Mouse (Mus musculus): Measurements from ENCODE around the gene Rho. TPM values are rescaled to one million over a fixed set of nuclear protein-coding genes. Genes with fewer than 3 reads are reported as not detected.
A peak's percentile ranks its signal among the peaks of the same experiment; 100 is the strongest.

Gene Rho
- 0.86 and 1.6 TPM in 2 replicates for polyA plus RNA-seq (2012; rRNA removed)

DNA sequence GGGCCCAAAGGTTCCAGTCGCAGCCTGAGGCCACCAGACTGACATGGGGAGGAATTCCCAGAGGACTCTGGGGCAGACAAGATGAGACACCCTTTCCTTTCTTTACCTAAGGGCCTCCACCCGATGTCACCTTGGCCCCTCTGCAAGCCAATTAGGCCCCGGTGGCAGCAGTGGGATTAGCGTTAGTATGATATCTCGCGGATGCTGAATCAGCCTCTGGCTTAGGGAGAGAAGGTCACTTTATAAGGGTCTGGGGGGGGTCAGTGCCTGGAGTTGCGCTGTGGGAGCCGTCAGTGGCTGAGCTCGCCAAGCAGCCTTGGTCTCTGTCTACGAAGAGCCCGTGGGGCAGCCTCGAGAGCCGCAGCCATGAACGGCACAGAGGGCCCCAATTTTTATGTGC lies at the start of gene Rho:
Gene Rho (plus strand): TSS at position 110 of the 400 bp plus-strand sequence.
- no peak for DNase-seq (ENCODE audit: extremely low spot score in 1 of 2, low spot score in 1 of 2)

DNA sequence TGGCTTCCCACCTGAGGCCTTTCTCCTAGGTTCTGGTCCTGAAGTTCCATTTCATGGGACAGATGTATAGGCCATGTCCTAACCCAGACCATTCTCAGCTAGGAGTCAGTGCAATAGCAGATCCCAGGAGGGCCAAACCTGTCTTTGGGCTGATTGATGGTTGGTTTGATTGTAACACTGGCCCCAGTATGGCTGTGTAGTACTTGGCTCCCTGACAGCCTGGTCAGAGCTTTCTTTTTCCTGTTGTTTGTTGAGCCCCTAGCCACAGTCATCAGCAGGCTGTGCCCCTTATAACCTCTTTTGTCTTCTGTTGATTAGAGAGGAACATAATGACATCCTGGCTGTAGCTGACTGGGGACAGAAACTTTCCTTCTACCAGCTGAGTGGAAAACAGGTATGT lies 47.5 kb upstream of the Rho start:
- DNase-seq (ENCODE audit: extremely low spot score in 1 of 2, low spot score in 1 of 2) = no peak

DNA sequence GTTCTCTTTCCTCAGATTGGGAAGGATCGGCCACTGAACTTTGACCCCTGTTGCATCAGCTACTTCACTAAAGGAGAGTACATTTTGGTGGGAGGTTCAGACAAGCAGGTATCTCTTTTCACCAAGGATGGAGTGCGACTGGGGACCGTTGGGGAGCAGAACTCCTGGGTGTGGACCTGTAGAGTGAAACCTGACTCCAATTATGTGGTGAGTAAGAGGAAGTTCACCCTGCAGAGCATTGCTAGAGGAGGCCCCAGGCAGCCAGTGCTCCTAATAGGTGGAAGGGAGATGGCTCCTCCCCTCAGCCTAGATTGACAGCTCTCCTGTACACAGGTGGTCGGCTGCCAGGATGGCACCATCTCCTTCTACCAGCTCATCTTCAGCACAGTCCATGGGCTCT lies 44.7 kb upstream of the Rho start:
- DNase-seq (ENCODE audit: extremely low spot score in 1 of 2, low spot score in 1 of 2) = no peak

DNA sequence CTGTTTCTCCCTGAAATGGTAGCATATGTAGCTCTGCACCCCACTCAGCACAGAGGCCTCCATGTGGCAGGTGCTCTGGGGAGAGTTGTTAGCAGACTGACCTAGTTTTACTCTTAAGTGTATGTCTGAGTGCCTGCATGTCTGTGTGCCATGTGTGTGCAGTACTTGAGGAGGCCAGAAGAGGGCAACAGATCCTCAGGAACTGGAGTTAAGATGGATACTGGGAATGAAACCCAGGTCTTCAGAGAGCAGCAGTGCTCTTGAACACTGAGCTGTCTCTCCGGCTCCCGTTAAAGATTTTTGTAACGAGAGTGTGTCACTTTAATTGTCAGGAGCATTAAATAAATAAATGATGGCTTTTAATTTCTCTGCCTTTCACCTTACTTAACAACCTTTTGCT lies 43.3 kb upstream of the Rho start:
- DNase-seq (ENCODE audit: extremely low spot score in 1 of 2, low spot score in 1 of 2) = no peak

DNA sequence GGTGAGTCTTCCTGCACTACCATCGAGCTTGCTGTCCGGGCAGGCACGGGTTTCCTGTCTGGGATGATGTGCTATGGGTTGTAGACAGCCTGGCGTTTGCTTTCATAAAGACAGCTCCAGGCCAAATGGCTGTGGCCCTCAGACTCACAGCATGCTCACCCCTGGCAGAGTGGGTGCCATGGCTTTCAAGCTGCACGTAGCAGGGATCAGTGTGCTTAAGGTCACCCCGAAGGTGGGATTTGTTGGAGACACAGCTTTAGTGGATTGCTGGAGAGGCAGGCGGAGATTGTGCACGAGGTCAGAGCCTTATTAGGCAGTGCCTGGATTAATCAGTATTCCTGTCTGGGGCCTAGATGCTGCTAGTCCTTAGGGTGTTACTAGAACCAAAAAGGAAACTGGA lies 40.9 kb upstream of the Rho start:
- DNase-seq (ENCODE audit: extremely low spot score in 1 of 2, low spot score in 1 of 2) = no peak

DNA sequence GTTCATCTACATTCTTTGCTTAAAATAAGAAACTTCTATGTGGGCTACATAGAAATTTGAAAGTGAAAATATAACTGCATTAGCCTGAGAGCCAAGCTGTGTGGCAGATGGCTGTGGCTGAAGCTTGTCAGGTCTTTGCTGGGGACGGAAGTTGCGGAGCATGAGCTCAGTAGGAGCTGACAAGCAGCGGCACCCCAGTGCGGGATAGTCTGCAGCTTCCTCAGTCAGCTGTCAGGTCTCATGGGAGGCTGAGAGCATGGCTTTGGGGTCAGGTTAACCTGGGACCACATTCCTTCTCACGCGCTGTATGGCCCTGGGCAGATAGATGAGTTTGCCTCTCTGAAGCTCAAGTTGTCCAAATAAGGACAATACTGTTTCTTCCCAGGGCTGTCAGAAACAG lies 40.5 kb upstream of the Rho start:
- DNase-seq (ENCODE audit: extremely low spot score in 1 of 2, low spot score in 1 of 2) = peak; percentile 50 to 68

DNA sequence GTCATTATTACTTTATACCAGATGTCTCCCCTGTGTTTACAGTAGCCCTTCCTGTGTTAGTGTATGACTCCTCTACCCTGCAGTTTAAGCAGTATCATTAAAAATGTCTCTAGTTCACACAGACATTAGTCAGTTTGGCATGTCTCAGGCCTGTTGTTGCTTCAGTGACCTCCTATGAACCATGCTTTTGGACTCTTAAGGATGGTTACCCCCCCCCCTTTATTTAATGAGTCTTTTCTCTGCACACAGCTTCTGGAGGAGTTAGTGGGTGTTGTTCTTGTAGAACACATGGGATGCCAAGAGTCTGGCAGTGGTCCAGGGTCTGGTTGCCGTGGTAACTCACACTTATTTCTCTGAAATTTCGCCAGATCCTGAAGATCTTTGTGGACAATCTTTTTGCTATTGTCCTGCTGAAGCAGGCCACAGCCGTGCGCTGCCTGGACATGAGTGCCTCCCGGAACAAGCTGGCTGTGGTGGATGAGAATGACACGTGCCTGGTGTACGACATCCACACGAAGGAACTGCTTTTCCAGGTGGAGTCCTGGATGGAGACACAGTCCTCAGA lies 40.0 kb upstream of the Rho start:
- peak; percentile 75 to 92 for DNase-seq (ENCODE audit: extremely low spot score in 1 of 2, low spot score in 1 of 2)

DNA sequence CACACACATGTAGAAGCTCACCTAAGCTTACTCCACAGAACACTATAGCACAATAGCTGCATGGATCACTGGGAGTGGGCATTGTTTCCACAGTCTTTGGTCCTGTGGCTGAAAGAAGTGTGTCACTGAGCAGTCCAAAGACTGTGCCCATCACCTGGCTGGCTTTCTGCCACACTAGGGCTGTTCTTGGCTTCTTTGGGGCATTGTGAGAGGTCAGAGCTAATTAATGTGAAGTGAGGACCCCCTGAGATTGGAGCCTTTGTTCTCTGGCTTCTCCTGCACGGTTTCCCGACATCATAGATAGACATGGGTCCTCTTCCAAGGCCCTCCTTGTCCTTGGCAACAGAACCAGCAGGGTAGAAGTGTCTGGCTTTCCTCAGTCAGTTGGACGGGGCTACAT lies 39.2 kb upstream of the Rho start:
- no peak for DNase-seq (ENCODE audit: extremely low spot score in 1 of 2, low spot score in 1 of 2)

DNA sequence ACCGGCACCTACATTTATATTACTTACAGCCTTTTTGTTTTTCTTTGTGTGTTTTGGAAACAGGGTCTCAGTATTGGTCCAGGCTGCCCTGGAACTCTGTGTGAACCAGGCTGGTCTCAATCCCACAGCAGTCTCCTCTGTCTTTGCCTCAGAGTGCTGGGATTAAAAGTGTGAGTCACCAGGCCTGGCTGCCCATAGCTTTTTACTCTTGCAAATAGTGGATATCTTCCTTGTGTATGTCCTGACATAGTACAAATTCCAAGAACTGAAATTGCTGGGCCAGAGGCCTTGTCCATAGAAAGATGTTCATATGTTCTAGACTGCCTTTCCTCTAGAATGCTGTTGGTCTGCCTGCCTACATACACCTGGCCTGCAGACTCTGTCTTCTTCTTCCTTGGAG lies 35.2 kb upstream of the Rho start:
- DNase-seq (ENCODE audit: extremely low spot score in 1 of 2, low spot score in 1 of 2) = no peak

DNA sequence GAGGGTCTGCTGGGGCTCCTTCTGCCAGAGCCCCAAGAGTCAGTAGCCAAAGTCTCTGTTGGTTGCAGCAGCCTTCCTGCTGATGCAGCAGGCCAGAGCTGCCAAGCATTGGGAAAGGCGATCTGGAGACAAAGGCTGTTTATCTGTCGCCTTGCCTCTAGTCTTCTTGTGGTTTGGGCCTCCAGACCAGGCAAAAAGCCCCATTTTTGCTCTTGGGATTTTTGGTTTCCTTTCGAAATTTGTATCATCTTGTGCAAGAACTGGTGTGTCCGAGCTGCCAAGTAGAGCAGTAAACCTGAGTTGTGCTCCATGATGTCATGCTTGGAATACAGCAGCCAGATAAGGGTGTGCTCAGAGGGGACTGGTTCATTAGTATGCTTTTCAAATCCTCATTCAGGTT lies 34.4 kb upstream of the Rho start:
- no peak for DNase-seq (ENCODE audit: extremely low spot score in 1 of 2, low spot score in 1 of 2)

DNA sequence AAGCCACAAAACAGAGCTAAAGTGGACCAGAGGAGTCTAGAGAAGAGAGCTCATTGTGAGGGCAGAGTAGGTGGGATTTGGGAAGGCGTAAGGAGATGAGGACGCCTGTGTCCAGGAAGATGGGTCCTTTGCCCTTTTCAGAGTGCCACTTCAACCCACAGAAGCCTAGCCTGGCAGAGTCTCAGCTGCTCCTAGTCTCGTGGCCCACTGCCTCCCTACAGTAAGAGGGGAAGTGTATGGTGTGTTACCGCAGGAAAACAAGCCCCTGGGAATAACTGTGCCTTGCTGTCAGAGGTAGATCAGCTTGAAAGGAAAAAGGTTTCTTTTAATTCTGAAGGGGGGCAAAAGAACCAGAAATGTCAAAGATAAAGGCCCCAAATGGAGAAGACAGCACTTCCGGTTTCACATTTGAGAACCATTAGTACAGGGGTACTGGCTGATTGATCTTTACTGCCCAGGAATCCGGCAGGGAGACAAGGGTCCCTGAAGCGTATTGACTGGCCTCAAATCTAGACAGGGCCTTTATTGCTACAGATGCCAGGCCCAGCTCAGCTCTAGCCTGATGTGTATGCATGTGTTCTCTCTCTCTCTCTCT lies 33.5 kb upstream of the Rho start:
- DNase-seq (ENCODE audit: extremely low spot score in 1 of 2, low spot score in 1 of 2) = no peak

DNA sequence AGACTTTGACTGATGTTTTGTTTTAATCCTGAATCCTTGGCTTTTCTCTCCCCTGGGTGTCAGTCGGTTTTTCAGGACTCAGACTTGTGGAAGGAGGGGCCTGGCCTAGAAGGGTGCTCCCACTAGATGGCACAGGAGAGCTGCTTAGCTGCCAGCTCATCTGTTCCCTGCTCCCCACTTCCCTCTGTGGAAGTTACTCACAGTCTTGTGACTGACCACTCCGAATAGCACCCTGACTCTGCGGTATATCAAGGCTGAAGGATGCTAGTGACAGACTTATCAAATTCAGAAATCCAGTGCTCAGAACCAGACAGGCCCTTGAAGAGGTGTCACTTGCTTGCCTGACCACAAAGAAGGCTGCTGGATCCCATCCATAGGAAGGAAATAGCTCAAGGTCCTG lies 30.5 kb upstream of the Rho start:
- DNase-seq (ENCODE audit: extremely low spot score in 1 of 2, low spot score in 1 of 2) = peak; percentile 76 to 92

DNA sequence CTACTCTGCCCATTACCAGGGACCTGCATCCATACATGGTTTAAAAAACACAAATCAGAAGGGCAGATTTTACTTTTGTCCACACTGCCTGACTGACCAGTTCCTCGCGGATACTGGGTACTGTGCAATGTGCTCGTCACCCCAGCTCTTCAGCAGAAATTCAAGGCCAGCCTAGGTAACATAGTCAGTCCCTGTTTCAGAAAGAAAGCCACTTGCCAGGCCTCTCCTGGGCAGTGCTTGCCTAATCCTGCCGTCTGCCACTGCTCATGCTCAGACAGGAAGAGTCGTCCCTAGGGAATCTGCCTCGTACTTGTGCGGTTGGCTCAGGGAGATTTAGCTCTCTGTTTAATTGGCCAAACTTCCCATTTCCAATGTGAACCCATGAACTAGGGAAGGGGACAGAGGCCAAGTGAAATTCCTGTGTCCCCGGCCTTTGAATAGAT lies 30.0 kb upstream of the Rho start:
- DNase-seq (ENCODE audit: extremely low spot score in 1 of 2, low spot score in 1 of 2) = no peak

DNA sequence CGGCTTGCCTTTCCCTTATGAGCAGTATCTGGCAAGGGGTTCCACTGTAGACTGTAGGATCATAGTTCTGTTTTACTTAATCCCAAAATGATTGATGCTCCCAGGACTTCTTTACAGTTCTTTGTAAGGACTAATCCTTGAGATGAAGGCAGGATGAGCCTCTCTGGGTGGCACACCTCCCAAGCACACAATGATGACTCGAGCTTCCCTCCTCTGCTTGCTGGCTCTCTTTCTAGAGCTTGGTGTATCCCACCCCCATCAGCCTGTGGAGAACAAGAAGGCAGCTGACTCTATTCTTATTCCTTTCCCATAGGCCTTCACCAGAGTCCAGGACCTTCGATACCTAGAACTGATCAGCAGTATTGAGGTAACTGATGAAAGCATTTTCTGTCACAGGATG lies 29.0 kb upstream of the Rho start:
- DNase-seq (ENCODE audit: extremely low spot score in 1 of 2, low spot score in 1 of 2) = peak in 1 of 2 experiments; percentile 64

DNA sequence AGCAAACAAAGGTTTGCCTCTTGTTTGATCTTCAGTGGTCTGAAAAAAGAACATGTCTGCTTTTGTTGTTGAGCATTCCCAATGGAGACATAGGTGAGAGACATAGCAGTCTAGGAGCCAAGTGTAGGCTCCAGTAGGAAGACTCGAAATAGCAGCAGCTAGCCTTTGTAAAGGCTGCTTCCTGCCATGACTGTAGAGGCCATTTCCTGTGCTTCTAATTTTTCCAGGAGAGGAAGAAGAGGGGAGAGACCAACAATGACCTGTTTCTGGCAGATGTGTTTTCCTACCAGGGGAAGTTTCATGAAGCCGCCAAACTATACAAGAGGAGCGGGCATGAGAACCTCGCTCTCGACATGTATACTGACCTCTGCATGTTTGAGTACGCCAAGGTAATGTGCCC lies 26.0 kb upstream of the Rho start:
- DNase-seq (ENCODE audit: extremely low spot score in 1 of 2, low spot score in 1 of 2) = no peak

DNA sequence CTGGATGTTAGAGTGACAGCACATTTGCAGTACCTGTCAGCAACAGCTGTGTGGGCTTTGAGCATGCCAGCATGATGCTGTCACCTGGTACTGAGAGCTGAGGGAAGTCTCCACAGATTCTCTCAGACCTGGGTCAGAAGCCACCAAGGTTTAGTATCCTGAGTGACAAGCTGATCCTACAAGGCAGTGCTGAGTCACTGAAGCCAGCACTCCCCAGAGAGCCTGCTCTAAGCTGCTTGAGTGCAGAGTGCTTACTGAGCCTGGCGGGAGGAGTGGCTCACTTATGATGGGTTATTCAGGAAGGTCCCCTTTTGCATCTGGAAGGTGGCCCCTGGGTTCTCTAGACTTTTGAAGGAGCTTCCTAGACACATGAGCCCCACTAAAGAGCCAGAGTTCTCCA lies 25.1 kb upstream of the Rho start:
- no peak for DNase-seq (ENCODE audit: extremely low spot score in 1 of 2, low spot score in 1 of 2)

DNA sequence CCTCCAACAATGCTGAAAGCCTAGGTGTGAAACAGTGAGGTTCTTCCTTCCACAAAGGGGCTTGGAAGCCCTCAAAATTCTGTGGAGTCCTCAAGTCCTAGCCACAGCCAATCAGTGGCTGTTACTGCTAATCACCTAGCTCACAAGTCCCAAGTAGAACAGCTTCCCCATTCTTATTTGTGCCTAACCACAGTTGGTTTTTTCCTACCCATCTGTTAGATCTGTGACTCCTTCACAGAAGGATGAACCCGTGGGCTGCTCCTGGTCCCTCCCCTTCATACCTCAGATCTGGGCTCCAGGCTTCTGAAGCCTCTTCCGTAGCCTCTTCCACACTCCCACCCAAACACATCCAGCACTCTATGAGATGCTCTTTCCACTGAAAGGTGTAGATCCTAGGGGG lies 24.7 kb upstream of the Rho start:
- no peak for DNase-seq (ENCODE audit: extremely low spot score in 1 of 2, low spot score in 1 of 2)

DNA sequence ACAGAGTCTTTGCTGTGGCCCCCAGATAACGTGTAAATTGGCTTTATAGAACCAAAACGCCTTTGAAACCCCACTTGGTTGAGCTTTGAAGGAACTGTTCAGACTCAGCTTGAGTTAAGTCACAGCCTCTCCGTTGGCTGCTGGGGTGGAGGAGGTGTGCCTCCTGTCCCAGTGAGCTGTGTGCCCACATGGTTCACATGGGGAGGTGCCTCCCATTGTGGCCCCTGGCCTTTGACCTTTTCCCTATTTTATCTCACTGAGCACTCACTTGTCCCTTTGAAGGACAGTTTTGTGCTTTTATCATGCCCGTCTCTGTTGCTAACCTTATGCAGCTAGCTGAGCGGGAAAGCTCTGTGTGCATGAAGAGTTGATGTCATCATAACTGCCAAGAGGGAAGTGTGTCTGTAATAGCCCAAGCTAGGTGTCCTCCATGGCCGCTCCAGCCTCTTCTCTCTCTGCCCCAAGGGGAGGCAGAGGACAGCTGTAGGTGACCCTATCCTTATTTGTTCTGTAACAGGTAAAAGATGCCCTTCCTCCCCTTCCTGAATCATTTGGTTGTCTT lies 23.0 kb upstream of the Rho start:
- DNase-seq (ENCODE audit: extremely low spot score in 1 of 2, low spot score in 1 of 2) = no peak

DNA sequence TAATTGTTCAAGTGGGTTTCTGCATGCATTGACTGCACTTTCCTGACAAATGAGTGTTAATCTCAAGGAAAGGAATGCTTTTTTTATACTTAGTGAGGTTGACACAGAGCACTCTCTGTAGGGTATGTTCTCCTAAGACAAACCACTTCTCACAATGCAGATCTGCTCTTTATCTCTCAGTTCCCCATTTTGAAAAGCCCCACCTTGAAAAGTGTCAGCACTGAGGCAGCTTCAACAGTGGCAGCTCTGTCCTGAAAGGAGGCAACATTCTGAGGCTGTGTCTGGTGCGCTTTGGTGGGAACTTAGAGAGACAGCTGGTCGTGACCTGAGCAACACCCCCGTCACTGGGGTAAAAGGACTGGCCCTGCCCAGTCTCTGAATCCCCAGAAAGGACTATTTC lies 22.5 kb upstream of the Rho start:
- no peak for DNase-seq (ENCODE audit: extremely low spot score in 1 of 2, low spot score in 1 of 2)

DNA sequence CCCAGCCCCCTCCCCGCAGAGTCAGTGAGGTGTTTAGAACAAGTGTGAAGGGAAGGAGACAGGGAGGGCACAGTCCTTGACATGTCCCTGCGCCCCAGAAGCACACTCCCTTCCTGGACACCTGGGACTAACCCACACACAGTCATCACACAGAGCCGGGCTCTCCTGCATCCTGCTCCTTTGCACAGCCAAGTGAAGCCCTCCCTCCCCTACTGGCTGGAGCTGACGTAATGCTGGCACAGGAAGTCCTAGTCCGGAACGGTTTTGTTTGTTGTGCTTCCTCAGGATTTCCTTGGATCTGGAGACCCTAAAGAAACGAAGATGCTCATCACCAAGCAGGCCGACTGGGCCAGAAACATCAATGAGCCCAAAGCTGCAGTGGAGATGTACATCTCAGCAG lies 21.6 kb upstream of the Rho start:
- DNase-seq (ENCODE audit: extremely low spot score in 1 of 2, low spot score in 1 of 2) = no peak

DNA sequence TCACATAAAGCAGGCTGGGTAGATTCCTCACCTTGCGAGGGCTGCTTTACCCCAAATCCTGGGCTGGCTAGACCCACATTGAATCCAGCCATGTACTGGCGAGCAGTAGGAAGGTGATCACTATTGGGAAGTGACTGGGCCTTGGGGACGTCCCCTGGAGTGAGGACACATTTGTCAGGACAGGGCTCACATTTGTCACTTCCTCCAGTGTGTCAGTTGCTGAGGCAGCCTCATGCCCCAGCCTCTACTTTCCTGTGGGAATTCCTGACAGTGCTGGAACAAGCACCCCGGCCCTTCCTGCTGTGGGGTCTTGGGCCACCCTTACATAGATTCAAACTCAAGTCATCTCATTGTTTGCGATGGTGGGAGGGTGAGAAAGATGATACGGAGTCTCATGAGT lies 19.8 kb upstream of the Rho start:
- DNase-seq (ENCODE audit: extremely low spot score in 1 of 2, low spot score in 1 of 2) = no peak

DNA sequence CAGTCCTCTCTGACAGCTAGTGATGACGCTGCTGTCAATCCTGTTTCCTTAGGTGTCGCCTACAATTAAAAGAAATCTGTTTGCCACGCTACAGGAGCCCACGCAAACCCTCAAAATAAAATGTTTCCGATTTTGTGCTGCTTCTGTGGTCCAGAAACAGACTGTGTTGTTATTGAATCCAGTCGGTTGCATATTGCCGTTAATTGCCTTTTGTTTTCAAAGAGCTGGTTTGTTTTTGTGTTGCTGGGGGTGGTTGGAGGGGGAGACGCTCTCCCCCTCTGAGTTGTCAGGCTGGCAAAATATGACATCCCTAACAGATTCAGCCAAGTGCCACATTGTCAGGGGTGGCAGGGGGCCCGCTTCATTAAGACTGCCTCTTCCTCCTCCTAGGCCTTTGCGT lies 18.1 kb upstream of the Rho start:
- DNase-seq (ENCODE audit: extremely low spot score in 1 of 2, low spot score in 1 of 2) = peak in 1 of 2 experiments; percentile 45

Data from frontal cortex, adult 2 months (tissue).